Mouse (Mus musculus): ENCODE measurements around the gene Myo15. TPM values are rescaled to one million over a fixed set of nuclear protein-coding genes. Genes with fewer than 3 reads are reported as not detected.
"Not testable (repeated sequence)": the region's sequence is repeated elsewhere in the genome, so short reads cannot be mapped to it uniquely, and the experiment has no call there.

Gene Myo15
- polyA plus RNA-seq, 1 experiment from 2014 or later, result 0.43 TPM

- peak within 1 kb of the TSS; percentile 94 for H3K4me3 ChIP-seq (replicated peaks)
- H3K27me3 ChIP-seq, result no peaks in the 10 kb centered on the region
- H3K9ac ChIP-seq, result peak within 1 kb of the TSS; percentile 94
- no peaks in the 10 kb centered on the region for H3K9me3 ChIP-seq (replicated peaks)
- 14% methylated on average over 9 of the region's 9 CpGs for WGBS
- no peak for ATAC-seq (ENCODE audit: insufficient number of reproducible peaks, low FRiP score, low TSS enrichment, low read depth)
- peaks cover 22% of the 10 kb centered on the region for H3K4me1 ChIP-seq
- peak within 1 kb of the TSS; percentile 100 for H3K27ac ChIP-seq (replicated peaks)
- peak within 1 kb of the TSS; percentile 81 for H3K4me2 ChIP-seq (replicated peaks)
- H3K36me3 ChIP-seq, result no peaks in the 10 kb centered on the region
Measured at GRCm38 (mm10) chr11:60536180-60536858, 67.2 kb downstream of the Myo15 start, which contains the start of gene Alkbh5. Gene Alkbh5 (plus strand): TSS chr11:60536381.

- 2% methylated on average over 37 of the region's 37 CpGs for WGBS
- ATAC-seq (ENCODE audit: insufficient number of reproducible peaks, low FRiP score, low TSS enrichment, low read depth), result peak; percentile 84
Measured at GRCm38 (mm10) chr11:60536859-60537467, 67.8 kb downstream of the Myo15 start.

GRCm38 (mm10) chr11:60537468-60538347, 68.6 kb downstream of the Myo15 start:
- H3K4me1 ChIP-seq, result peaks cover 33% of the 10 kb centered on the region
- peak; percentile 92 for ATAC-seq (ENCODE audit: insufficient number of reproducible peaks, low FRiP score, low TSS enrichment, low read depth)
- peak overlapping the region; percentile 100 for H3K27ac ChIP-seq (replicated peaks)
- no peaks in the 10 kb centered on the region for H3K27me3 ChIP-seq
- H3K4me2 ChIP-seq (replicated peaks), result peak overlapping the region; percentile 81
- peak overlapping the region; percentile 94 for H3K4me3 ChIP-seq (replicated peaks)
- peak overlapping the region; percentile 94 for H3K9ac ChIP-seq
- peaks cover 10% of the 10 kb centered on the region for H3K36me3 ChIP-seq
- WGBS, result under 1% methylated on average over 91 of the region's 91 CpGs
- no peaks in the 10 kb centered on the region for H3K9me3 ChIP-seq (replicated peaks)

More at GRCm38 (mm10) chr11:60536859-60537467, 67.8 kb downstream of the Myo15 start:
- Histone ChIP-seq H3K27ac (replicated peaks) (peak overlapping the region; percentile 100), H3K4me2 (replicated peaks) (peak overlapping the region; percentile 81), H3K4me1 (peaks cover 27% of the 10 kb centered on the region), H3K4me3 (replicated peaks) (peak overlapping the region; percentile 94), H3K9ac (peak overlapping the region; percentile 94), H3K36me3 (peaks cover 3% of the 10 kb centered on the region), H3K9me3 (replicated peaks) (no peaks in the 10 kb centered on the region), H3K27me3 (no peaks in the 10 kb centered on the region)

GRCm38 (mm10) chr11:60538371-60539281, 69.5 kb downstream of the Myo15 start:
- H3K9ac ChIP-seq, result peak overlapping the region; percentile 94
- no peaks in the 10 kb centered on the region for H3K9me3 ChIP-seq (replicated peaks)
- 0% methylated on average over 91 of the region's 93 CpGs for WGBS
- H3K4me3 ChIP-seq (replicated peaks), result peak overlapping the region; percentile 94
- H3K27me3 ChIP-seq, result no peaks in the 10 kb centered on the region
- peak overlapping the region; percentile 100 for H3K27ac ChIP-seq (replicated peaks)
- H3K36me3 ChIP-seq, result peaks cover 12% of the 10 kb centered on the region
- peak; percentile 11; the same call in 1 of the 2 replicates for ATAC-seq (ENCODE audit: insufficient number of reproducible peaks, low FRiP score, low TSS enrichment, low read depth)
- peaks cover 39% of the 10 kb centered on the region for H3K4me1 ChIP-seq
- H3K4me2 ChIP-seq (replicated peaks), result peak overlapping the region; percentile 81

- H3K9ac ChIP-seq, result peak overlapping the region; percentile 94; the same call in 1 of the 2 replicates
- no peak overlapping the region for H3K27ac ChIP-seq (replicated peaks)
- H3K4me2 ChIP-seq (replicated peaks), result peak overlapping the region; percentile 81
- H3K36me3 ChIP-seq, result peaks cover 12% of the 10 kb centered on the region
- H3K27me3 ChIP-seq, result no peaks in the 10 kb centered on the region
- peaks cover 46% of the 10 kb centered on the region for H3K4me1 ChIP-seq
- 1% methylated on average over 2 of the region's 2 CpGs for WGBS
- H3K4me3 ChIP-seq (replicated peaks), result peak overlapping the region; percentile 94
- no peak for ATAC-seq (ENCODE audit: insufficient number of reproducible peaks, low FRiP score, low TSS enrichment, low read depth)
- H3K9me3 ChIP-seq (replicated peaks), result no peaks in the 10 kb centered on the region
Measured at GRCm38 (mm10) chr11:60539540-60539939, 70.4 kb downstream of the Myo15 start.

GRCm38 (mm10) chr11:60540002-60540610, 71.0 kb downstream of the Myo15 start:
- Histone ChIP-seq H3K4me2 (replicated peaks) (peak overlapping the region; percentile 81), H3K9ac (peak overlapping the region; percentile 39), H3K36me3 (peaks cover 12% of the 10 kb centered on the region), H3K4me1 (peaks cover 46% of the 10 kb centered on the region), H3K9me3 (replicated peaks) (no peaks in the 10 kb centered on the region), H3K27me3 (no peaks in the 10 kb centered on the region), H3K4me3 (replicated peaks) (peak overlapping the region; percentile 94), H3K27ac (replicated peaks) (peak overlapping the region; percentile 31)
- WGBS, result 4% methylated on average over 4 of the region's 4 CpGs
- ATAC-seq (ENCODE audit: insufficient number of reproducible peaks, low FRiP score, low TSS enrichment, low read depth), result no peak

GRCm38 (mm10) chr11:60540761-60541160, 71.6 kb downstream of the Myo15 start:
- H3K36me3 ChIP-seq, result peaks cover 12% of the 10 kb centered on the region
- no peaks in the 10 kb centered on the region for H3K9me3 ChIP-seq (replicated peaks)
- peak overlapping the region; percentile 94 for H3K4me3 ChIP-seq (replicated peaks)
- H3K9ac ChIP-seq, result no peak overlapping the region
- no peak for ATAC-seq (ENCODE audit: insufficient number of reproducible peaks, low FRiP score, low TSS enrichment, low read depth)
- H3K27me3 ChIP-seq, result no peaks in the 10 kb centered on the region
- 57% methylated on average over 2 of the region's 2 CpGs for WGBS
- peak overlapping the region; percentile 31; the same call in 1 of the 2 replicates for H3K27ac ChIP-seq (replicated peaks)
- peak overlapping the region; percentile 81 for H3K4me2 ChIP-seq (replicated peaks)
- H3K4me1 ChIP-seq, result peaks cover 45% of the 10 kb centered on the region

GRCm38 (mm10) chr11:60541831-60542230, 72.7 kb downstream of the Myo15 start:
- H3K4me1 ChIP-seq, result peaks cover 38% of the 10 kb centered on the region
- peaks cover 13% of the 10 kb centered on the region for H3K36me3 ChIP-seq
- ATAC-seq (ENCODE audit: insufficient number of reproducible peaks, low FRiP score, low TSS enrichment, low read depth), result no peak
- no peak overlapping the region for H3K4me3 ChIP-seq (replicated peaks)
- no peaks in the 10 kb centered on the region for H3K9me3 ChIP-seq (replicated peaks)
- no peak overlapping the region for H3K4me2 ChIP-seq (replicated peaks)
- H3K27me3 ChIP-seq, result no peaks in the 10 kb centered on the region
- H3K9ac ChIP-seq, result no peak overlapping the region
- WGBS, result 82% methylated on average over 6 of the region's 6 CpGs
- no peak overlapping the region for H3K27ac ChIP-seq (replicated peaks)

- ATAC-seq (ENCODE audit: insufficient number of reproducible peaks, low FRiP score, low TSS enrichment, low read depth); H3K4me2 ChIP-seq (replicated peaks); H3K9me3 ChIP-seq (replicated peaks); H3K9ac ChIP-seq; H3K4me3 ChIP-seq (replicated peaks); H3K27me3 ChIP-seq; H3K27ac ChIP-seq (replicated peaks): not testable (repeated sequence)
- WGBS, result 87% methylated on average over 4 of the region's 5 CpGs
- Histone ChIP-seq H3K4me1 (peaks cover 38% of the 10 kb centered on the region), H3K36me3 (peaks cover 27% of the 10 kb centered on the region)
Measured at GRCm38 (mm10) chr11:60543211-60543610, 74.1 kb downstream of the Myo15 start.

GRCm38 (mm10) chr11:60545433-60545832, 76.3 kb downstream of the Myo15 start:
- Histone ChIP-seq H3K27me3 (no peaks in the 10 kb centered on the region), H3K4me3 (replicated peaks) (no peak overlapping the region), H3K4me2 (replicated peaks) (no peak overlapping the region), H3K9ac (no peak overlapping the region), H3K36me3 (peaks cover 41% of the 10 kb centered on the region), H3K4me1 (peaks cover 32% of the 10 kb centered on the region), H3K9me3 (replicated peaks) (no peaks in the 10 kb centered on the region), H3K27ac (replicated peaks) (no peak overlapping the region)
- 76% methylated on average over 4 of the region's 4 CpGs for WGBS
- ATAC-seq (ENCODE audit: insufficient number of reproducible peaks, low FRiP score, low TSS enrichment, low read depth), result no peak

Measured in embryonic facial prominence, embryonic 15.5 days (tissue).